Mouse (Mus musculus) retina, postnatal 7 days (tissue): ENCODE measurements around the gene Jak2.

Experiments
- DNase-seq: peaks from one replicate; pipeline ENCODE4 v3.0.0-alpha.2; 2012; ENCODE audit warnings: low read depth, low spot score

Jak2 gene

DNA sequence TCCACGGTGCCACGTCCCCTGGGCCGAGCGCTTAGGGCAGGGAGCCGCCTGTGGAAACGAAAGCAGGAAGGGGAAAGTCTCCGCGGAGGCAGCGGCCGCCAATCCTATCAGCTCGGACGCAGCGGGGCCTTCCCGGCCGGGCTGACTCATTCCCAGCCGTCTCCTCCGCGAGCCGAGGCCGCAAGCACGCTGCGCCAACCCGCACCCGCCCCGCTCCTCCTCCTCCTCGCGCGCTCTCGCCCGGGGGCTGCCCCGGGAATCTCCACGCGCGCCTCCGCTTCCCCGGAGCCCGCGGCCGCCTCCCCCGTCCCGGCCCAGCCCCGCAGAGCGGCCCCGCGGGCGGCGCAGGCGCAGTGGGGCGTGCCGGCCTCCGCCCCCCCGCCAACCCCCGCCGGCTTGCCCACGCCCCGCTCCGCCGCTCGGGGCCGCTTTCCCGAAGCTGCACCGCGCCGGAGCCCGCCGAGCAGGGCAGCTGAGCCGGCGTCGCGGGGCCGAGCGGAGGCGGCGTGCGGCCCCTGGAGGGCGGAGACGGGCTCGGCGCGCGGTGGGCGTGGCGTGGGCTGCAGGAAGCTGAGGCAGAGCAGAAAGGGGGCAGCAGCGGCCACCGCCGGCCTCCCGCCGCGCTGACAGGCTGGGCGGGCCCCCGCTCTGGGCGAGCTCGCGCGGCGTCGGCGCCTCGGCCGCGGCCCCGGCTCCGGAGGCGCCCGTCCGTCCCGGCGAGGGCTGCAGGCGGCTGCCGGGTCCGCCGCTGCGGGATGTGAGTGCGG is at the start of gene Jak2:
TSS of gene Jak2 (plus strand) at position 638 of the 767 bp plus-strand sequence.
- peak; percentile 89 for DNase-seq

- no peak for DNase-seq
Measured at GRCm38 (mm10) chr19:29203337-29203736, 48.3 kb upstream of the Jak2 start.

DNA sequence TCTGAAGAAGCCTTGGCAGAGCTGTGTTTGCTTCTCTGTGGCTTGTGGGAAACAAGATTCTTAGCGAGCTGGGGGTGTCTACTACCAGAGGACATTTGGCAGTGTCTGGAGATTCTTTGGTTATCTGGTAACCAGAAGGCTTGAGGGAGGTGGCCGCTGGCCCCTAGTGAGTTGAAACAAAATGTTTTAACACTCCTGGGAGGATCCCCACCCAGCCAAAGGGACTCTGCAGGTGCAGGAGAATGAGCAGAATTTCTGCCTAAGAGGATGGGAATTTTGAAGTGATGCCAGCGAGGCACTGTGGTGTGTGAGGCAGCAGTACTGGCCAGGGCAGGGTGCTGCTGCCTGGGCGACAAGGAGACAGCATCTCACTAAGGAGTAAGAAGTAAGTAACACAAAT is 47.0 kb upstream of the Jak2 start:
- DNase-seq, result no peak

DNA sequence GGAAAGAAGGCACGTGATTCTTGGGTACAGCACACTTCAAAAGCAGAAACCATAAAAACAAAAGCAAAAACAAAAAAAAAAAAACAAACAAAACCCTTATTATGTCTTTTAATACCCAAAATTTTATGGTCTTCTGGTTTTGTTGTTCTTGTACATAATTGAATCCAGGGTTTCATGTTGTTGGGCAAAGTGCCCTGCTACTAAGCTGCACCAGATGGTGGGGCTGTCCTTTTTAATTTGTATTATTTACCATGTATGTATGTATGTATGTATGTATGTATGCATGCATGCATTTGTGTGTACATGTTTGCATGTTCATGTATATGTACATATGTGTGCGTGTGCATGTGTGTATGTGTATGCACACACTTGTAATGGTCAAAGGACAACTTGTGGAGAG is 46.4 kb upstream of the Jak2 start:
- no peak for DNase-seq

DNA sequence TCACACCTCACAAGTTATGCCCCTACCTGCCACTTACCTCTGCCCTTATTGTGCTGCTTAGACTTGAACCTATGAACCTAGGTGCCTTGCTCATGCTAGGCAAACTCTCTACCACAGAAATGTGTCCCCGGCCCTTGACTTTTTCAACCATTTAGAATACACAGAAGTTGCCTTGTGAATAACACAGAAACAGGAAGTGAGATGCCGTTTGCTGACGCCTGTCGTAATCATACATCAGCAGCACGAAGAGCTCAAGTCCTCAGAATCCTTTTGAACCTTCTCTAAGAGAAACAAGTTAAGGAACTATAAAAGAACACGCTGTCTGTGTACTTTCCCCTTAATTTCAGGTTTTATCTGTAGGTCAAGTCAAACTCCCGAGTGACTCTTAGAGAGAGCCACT is 41.7 kb upstream of the Jak2 start:
- DNase-seq, result no peak

- DNase-seq, result no peak
Measured at GRCm38 (mm10) chr19:29210319-29210718, 41.3 kb upstream of the Jak2 start.

DNA sequence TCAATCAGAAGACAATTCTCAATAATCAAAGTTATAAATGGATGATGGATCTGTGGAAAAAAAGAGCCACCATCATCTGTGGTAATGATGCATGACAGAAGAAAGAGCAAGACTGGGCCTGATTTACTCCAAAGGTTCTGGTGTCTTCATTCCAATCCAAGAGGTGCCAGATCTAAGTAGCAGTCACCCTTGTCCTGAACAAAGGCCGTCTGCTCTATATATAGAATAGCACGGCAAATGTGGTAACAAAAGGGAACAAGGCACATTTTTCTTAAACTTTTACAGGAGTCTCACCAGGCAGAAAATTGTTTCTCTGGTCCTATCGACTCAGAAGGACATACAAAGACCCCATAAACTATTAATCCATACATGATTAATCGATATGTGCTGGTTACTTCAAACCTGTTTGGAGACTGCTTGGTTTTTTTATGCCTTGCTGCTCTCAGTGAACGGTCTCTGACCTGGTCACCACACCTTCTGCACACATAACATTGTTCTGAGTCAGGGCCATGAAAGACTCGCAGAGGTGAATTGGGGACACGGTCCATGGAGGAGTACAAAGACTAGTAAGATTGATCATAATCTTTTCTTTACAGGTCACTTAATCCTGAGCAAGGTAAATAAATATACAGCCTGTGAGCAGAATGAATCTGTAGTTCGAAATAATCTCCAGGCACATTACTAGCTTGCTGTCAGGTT is 35.7 kb upstream of the Jak2 start:
- no peak for DNase-seq

- no peak for DNase-seq
Measured at GRCm38 (mm10) chr19:29221867-29222266, 29.8 kb upstream of the Jak2 start.

DNA sequence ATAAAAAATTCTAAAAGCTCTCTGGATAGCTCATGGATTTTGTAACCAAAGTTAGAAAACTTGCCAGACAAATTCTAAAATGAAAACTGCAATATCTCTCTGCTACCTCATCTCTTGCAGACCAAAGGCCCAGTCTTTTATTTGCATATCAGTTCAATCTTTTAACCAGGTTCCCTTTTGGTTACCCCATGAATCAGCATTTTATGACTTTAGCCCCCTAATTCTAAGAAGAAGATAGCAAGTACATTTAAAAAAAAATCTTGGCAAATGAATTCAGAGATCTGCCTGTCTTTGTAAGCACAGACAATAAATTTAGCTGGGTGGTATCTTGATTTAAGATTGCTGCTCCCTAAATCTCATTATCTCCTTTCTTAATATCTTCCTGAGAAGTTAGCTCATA is 26.7 kb upstream of the Jak2 start:
- DNase-seq, result no peak

DNA sequence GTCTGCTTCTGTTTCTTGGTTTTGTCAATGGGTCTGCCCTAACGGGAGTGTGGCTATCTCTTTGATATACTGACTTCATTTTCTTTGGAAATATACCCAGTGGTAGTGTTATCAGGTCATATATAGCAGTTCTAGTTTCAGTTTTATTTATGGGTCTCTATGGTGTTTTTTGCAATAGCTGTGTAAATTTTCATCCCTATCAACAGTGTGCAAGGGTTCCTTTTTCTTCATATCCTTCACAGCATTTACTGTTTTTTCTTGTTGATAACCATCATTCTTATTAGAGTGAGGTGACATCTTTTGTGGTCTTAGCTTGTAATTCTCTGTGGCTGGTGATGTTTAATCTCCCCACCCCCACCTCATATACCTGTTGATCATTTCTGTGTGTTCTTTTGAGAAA is 24.6 kb upstream of the Jak2 start:
- DNase-seq, result no peak

DNA sequence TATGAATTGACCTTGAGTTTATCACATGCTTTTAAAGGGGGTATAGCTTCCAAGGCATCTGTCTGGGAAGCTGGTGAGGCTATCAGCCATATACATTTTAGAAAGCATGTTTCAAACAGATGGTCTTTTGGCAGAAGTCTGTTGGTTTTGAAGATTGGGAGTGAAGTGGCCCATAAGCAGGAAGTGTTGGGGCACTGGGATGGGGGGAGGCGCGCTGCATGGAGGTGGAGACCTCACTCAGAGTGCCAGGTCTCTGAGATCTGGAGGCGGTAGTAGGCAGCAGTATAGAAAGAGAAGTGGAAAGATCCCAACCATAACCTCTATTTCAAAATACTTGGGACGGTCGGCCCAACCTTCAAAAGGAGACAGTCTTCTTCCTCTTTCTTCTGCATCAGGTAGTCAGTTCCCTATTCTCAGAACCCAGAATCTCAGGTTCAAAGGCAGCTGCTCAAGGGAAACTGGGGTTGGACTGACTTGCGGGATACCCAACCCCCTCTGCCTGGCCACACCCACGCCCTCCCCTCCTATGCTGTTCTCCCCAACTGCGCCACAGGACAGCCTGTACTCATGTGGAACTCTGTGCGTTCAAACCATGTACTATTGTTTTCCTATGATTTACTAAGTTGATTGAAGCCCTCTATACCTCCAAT is 23.6 kb upstream of the Jak2 start:
- no peak for DNase-seq

DNA sequence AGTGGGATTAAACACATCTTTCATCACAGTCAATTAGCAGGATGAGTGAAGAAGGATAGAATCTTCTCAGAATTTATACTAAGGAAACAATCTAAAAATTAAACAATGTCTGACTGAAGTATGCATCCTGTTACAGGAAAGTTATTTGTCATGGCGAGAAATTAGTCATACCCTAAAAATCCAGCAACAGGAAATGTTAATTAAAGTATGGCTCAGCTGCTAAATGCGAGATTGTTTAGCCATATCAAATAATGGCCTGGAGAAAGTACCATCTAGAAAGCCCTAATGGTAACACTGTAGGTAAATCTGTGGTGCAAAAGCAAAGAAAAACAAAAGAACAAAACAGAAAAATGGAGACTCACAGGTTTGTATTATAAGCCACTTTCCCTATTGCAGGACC is 22.6 kb upstream of the Jak2 start:
- DNase-seq, result no peak

DNA sequence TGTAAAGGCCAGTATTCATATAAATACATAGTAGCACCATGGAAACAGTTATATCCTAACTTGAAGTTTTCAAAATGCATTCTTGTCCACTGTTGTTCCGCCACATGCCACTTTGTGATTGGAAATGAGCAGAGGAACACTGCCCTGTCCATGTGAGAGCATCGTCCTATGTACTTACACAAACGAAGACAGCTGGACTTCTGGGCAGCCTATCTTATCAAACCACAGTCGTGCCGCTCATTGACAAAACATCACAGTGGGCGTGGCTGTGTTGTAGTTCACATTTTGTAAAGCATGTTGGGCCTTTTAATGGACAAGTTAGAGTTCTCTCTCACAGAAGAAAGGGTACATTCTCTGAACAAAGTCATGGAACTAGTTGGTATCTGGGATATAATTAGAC is 18.9 kb upstream of the Jak2 start:
- DNase-seq, result no peak

DNA sequence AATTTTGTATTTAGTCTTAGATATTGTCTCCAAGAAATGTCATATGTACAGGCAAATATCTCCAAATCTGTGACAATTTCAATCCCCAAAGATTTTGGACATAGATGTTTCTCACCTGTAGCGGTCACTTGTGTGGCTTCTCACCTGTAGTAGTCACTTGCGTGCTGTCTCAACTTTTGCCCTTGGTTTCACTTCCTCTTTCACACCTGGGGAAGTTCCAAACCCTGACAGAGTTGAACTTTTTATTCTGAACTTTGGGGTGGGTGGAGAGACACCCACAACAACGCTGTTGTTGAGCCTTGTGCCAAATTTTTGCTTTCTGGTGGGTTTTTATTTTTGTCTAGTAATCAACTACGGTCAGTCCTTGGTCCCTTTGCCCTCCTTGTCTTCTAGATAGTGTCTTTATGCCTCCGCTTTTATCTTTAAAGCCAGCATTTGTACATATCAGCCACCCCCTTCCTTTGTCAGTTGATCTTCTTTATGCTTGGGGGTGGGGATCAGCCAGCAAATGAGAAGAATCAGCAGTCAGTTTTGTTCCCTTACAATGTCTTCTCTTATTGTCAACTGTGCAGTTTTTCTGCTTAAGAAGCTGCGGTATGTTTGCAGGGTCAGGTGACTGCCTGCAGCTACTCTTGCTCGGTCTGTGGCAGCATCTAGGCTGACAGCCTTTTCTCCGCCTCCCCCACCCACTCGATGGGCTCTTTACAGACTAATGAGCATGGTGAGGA is 14.8 kb upstream of the Jak2 start:
- no peak for DNase-seq

DNA sequence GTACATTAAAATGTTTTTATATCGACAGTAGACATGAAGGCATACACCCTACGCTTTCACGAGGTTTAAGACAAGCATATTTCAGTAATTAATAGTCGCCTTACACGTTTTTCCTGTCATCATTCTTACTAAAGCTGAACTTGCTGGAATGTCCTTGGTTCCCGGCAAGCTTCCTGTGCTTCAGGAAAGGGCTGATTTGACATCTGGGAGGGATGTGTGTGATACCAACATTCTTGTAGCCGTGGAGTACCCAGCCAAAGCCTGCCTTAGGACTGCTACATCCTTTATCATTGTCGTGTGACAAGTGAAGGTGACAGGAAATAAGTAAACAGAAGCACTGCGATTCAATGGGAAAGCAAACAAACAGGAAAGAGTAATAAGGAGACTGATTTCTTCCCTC is 13.5 kb upstream of the Jak2 start:
- no peak for DNase-seq

- DNase-seq, result no peak
Measured at GRCm38 (mm10) chr19:29239513-29240235, 12.0 kb upstream of the Jak2 start.

DNA sequence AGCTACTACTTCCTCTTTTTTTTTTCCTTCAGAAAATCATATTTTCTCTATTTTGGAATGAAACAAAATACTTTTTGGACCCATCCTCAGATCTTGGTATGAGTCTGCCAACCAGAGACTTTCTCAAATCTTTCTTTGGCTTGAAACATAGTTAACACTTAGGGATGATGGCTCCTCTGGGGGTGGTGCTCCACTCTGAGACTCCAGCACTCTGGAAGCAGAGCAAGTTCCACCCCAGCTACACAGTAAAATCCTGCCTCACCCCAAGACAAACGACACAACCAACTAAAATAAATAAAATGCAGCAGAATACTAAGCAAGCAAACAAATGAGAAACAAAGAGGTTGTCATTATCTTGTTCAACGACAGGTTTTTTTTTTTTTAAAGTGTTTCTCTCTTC is 11.0 kb upstream of the Jak2 start:
- no peak for DNase-seq

DNA sequence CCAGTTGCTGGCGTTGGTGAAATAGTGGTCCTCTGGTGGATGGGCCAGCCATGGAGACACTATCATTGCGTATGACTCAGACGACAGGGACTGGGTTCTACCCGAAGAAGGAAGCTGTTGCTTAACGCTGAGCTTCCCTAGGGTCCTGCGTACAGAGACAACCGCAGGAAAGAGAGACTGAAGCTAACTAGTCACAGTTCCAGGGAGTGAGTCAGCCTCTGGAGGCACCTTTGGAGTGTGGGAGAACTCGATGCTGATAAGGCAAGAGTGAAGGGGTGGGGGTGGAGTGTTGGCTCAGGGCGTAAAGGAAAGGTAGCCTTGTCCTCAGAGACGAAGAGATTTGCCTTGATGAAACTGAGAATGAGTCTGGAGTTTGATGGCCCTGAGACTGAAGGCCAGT is 10.0 kb upstream of the Jak2 start:
- DNase-seq, result no peak

- no peak for DNase-seq
Measured at GRCm38 (mm10) chr19:29249933-29250332, 1.7 kb upstream of the Jak2 start.

- no peak for DNase-seq
Measured at GRCm38 (mm10) chr19:29251958-29252801, 552 bp downstream of the Jak2 start.
